Comparison of ENCODE assay signal across 17 mouse cellular contexts in genomic region chr9:61509091-61509490, GRCm38 (mm10).
A peak's percentile ranks its signal among the peaks of the same experiment; 100 is the strongest.
DNase-seq lines count a peak whose midpoint lies in the region; ATAC-seq and TF ChIP-seq lines count a peak whose summit lies in the region.
"Had no signal": no experiment of that assay in that cellular context is flagged by ENCODE, and none has a peak within 500 bp of the region (broad histone marks: within the 10 kb centered on the region; RNA-seq: fewer than 3 reads in every experiment).

No protein-coding gene starts in this region.

- TF ChIP-seq POLR2A in brain, embryonic 14.5 days (IDR thresholded peaks at IDR 0.05; ENCODE audit: borderline replicate concordance, extremely low read depth, insufficient read depth, insufficient read length, poor library complexity, severe bottlenecking), result no peak

- no peak for TF ChIP-seq CTCF in brain, embryonic 14.5 days (IDR thresholded peaks at IDR 0.05; ENCODE audit: borderline replicate concordance, extremely low read depth, insufficient read depth, insufficient read length)

- 68% methylated on average over 5 of the region's 5 CpGs for WGBS in forebrain, embryonic 12.5 days
- 53% methylated on average over 5 of the region's 5 CpGs for WGBS in forebrain, embryonic 16.5 days
- WGBS in midbrain, embryonic 14.5 days, result 79% methylated on average over 5 of the region's 5 CpGs

- H3K4me2 ChIP-seq in forebrain, embryonic 12.5 days, result peak overlapping the region; percentile 40; the same call in 1 of the 2 replicates
- H3K4me2 ChIP-seq in forebrain, embryonic 16.5 days (ENCODE audit: low read length), result no peak overlapping the region
- H3K4me2 ChIP-seq in midbrain, embryonic 14.5 days (ENCODE audit: low read length), result no peak overlapping the region
- H3K4me2 ChIP-seq: heart, embryonic 13.5 days had no signal

- peak; percentile 34 for DNase-seq in left cerebral cortex, postnatal 4 days
- no peak for DNase-seq in left cerebral cortex, postnatal 36 days (ENCODE audit: low spot score in 2 of 2)
- DNase-seq in brain, embryonic 14.5 days (ENCODE audit: low read depth), result peak; percentile 58
- DNase-seq in midbrain, embryonic 14.5 days, result no peak
- DNase-seq in ovary, postnatal 36 days (ENCODE audit: low spot score), result no peak
- DNase-seq: cerebellum, adult 11 months; gastrocnemius, postnatal 10 days; heart, adult 11 months; kidney, adult 18-20 months; liver; lung, postnatal 14 days; right cerebral cortex, adult 18-20 months had no signal

- no peak overlapping the region for H3K4me3 ChIP-seq in forebrain, embryonic 12.5 days (replicated peaks)
- no peak overlapping the region for H3K4me3 ChIP-seq in forebrain, embryonic 16.5 days (replicated peaks; ENCODE audit: low read length)
- no peak overlapping the region for H3K4me3 ChIP-seq in midbrain, embryonic 14.5 days (replicated peaks; ENCODE audit: low read depth, low read length)
- H3K4me3 ChIP-seq: erythroblast, embryonic 14.5 days; heart, embryonic 13.5 days had no signal

- H3K4me1 ChIP-seq in forebrain, embryonic 12.5 days, result peaks cover 28% of the 10 kb centered on the region
- H3K4me1 ChIP-seq in forebrain, embryonic 16.5 days (replicated peaks; ENCODE audit: control insufficient read depth, insufficient read depth, low read length), result peaks cover 26% of the 10 kb centered on the region
- peaks cover 17% of the 10 kb centered on the region for H3K4me1 ChIP-seq in midbrain, embryonic 14.5 days (ENCODE audit: control insufficient read depth, insufficient read depth, low read length)

- no peaks in the 10 kb centered on the region for H3K36me3 ChIP-seq in forebrain, embryonic 12.5 days (replicated peaks)
- no peaks in the 10 kb centered on the region for H3K36me3 ChIP-seq in forebrain, embryonic 16.5 days (ENCODE audit: control insufficient read depth, insufficient read depth)
- H3K36me3 ChIP-seq in midbrain, embryonic 14.5 days (ENCODE audit: control insufficient read depth, insufficient read depth, low read length), result no peaks in the 10 kb centered on the region
- H3K36me3 ChIP-seq: heart, embryonic 13.5 days had no signal

- peaks cover 66% of the 10 kb centered on the region for H3K27me3 ChIP-seq in forebrain, embryonic 12.5 days
- 0 out of 2 replicates have a peak, but pooled peaks cover 10% of the 10 kb centered on the region for H3K27me3 ChIP-seq in forebrain, embryonic 16.5 days (replicated peaks; ENCODE audit: control insufficient read depth, insufficient read depth, low read length)
- no peaks in the 10 kb centered on the region for H3K27me3 ChIP-seq in midbrain, embryonic 14.5 days (ENCODE audit: control insufficient read depth, insufficient read depth, low read length)

- H3K27ac ChIP-seq in forebrain, embryonic 12.5 days, result no peak overlapping the region
- no peak overlapping the region for H3K27ac ChIP-seq in forebrain, embryonic 16.5 days (ENCODE audit: low read length)
- peak overlapping the region; percentile 60; the same call in 1 of the 2 replicates for H3K27ac ChIP-seq in midbrain, embryonic 14.5 days (replicated peaks; ENCODE audit: low read depth, low read length)
- H3K27ac ChIP-seq: heart, embryonic 13.5 days; kidney, postnatal 0 days had no signal

- no peaks in the 10 kb centered on the region for H3K9me3 ChIP-seq in forebrain, embryonic 12.5 days
- H3K9me3 ChIP-seq in forebrain, embryonic 16.5 days (ENCODE audit: control insufficient read depth, low read length), result no peaks in the 10 kb centered on the region
- no peaks in the 10 kb centered on the region for H3K9me3 ChIP-seq in midbrain, embryonic 14.5 days (ENCODE audit: control insufficient read depth, low read length)
- H3K9me3 ChIP-seq: heart, embryonic 13.5 days had no signal

- intact Hi-C loops in left cerebral cortex, postnatal 4 days (cut with DNase I), result no loop called here
- intact Hi-C loops in left cerebral cortex, postnatal 36 days (cut with DNase I), result no loop called here

- ATAC-seq in forebrain, embryonic 12.5 days (ENCODE audit: low FRiP score), result no peak
- ATAC-seq in forebrain, embryonic 16.5 days, result no peak
- no peak for ATAC-seq in midbrain, embryonic 14.5 days (ENCODE audit: low FRiP score, low TSS enrichment)

- H3K9ac ChIP-seq in forebrain, embryonic 12.5 days, result no peak overlapping the region
- no peak overlapping the region for H3K9ac ChIP-seq in forebrain, embryonic 16.5 days (replicated peaks; ENCODE audit: low read depth, low read length)
- no peak overlapping the region for H3K9ac ChIP-seq in midbrain, embryonic 14.5 days (replicated peaks; ENCODE audit: low read length)
- H3K9ac ChIP-seq: heart, embryonic 13.5 days had no signal

Comparison
In these comparisons a context has a peak if more than half of its experiments do, and no peak if none do; other contexts are left out.
1. DNase-seq: peak in left cerebral cortex, postnatal 4 days (single experiment) and brain, embryonic 14.5 days (single experiment); none in left cerebral cortex, postnatal 36 days (0 of 2), midbrain, embryonic 14.5 days (single experiment) and ovary, postnatal 36 days (single experiment).